Mouse (Mus musculus) forebrain, postnatal 0 days (tissue): Measurements from ENCODE around the gene Enoph1. TPM values are rescaled to one million over a fixed set of nuclear protein-coding genes. Genes with fewer than 3 reads are reported as not detected.
A peak's percentile ranks its signal among the peaks of the same experiment; 100 is the strongest.

Experiments
- ATAC-seq: fragments of 200-750 bp; cut with Nextera tagmentation; 2 replicates; pipeline ENCODE4 v1.8.0; 2017; ENCODE audit warnings: mild to moderate bottlenecking, moderate library complexity
- DNase-seq: peaks from one replicate; pipeline ENCODE4 v3.0.0-alpha.2; 2015
- H3K27ac ChIP-seq: fragments of 300-500 bp; sonication (generic); 2 replicates; pipeline ENCODE4 v1.5.1; 2014; ENCODE audit warnings: low read depth, mild to moderate bottlenecking, antibody characterized with exemption, low read length, moderate library complexity, mixed read lengths
- H3K27me3 ChIP-seq: fragments of 300-500 bp; sonication (generic); 2 replicates; pipeline ENCODE4 v1.6.1; 2014; ENCODE audit warnings: mild to moderate bottlenecking, low read length, mixed read lengths; ENCODE audit not compliant: insufficient read depth
- H3K36me3 ChIP-seq: fragments of 300-500 bp; sonication (generic); 2 replicates; pipeline ENCODE4 v1.6.1; 2014; ENCODE audit warnings: mild to moderate bottlenecking, moderate library complexity; ENCODE audit not compliant: insufficient read depth
- H3K4me1 ChIP-seq: fragments of 300-500 bp; sonication (generic); 2 replicates; pipeline ENCODE4 v1.6.1; 2014; ENCODE audit warnings: antibody characterized with exemption; ENCODE audit not compliant: insufficient read depth
- H3K4me2 ChIP-seq: fragments of 300-500 bp; sonication (generic); 2 replicates; pipeline ENCODE4 v1.6.1; 2014; ENCODE audit warnings: low read depth, mild to moderate bottlenecking, moderate library complexity
- H3K4me3 ChIP-seq: fragments of 300-500 bp; sonication (generic); 2 replicates; pipeline ENCODE4 v1.5.1; 2014; ENCODE audit warnings: low read depth, low read length, mixed read lengths
- H3K9ac ChIP-seq: fragments of 300-500 bp; sonication (generic); 2 replicates; pipeline ENCODE4 v1.6.1; 2014; ENCODE audit warnings: mild to moderate bottlenecking
- H3K9me3 ChIP-seq: fragments of 300-500 bp; sonication (generic); 2 replicates; pipeline ENCODE4 v1.6.1; 2016; ENCODE audit warnings: low read length
- CTCF ChIP-seq: sonication (generic); IDR thresholded peaks from 2 replicates; pipeline ENCODE4 v1.5.1; 2016; ENCODE audit warnings: antibody characterized with exemption, control low read depth, low read depth
- WGBS: fragments of 180-500 bp; shearing (Covaris S2); extraction: QIAGEN DNeasy Blood & Tissue Kit; methylation state at CpG from one replicate; pipeline ENCODE4 v1.1.7; 2014; 5-methylcytosine and 5-hydroxymethylcytosine counted together
- polyA plus RNA-seq: library from polyadenylated mRNA; unstranded; fragments of >200 nt; fragmentation: Nextera tagmentation; extraction: Ambion mirVana; gene quantifications from 2 replicates; pipeline ENCODE4 v1.2.1, GENCODE M21; 2015
- total RNA-seq: library from RNA; depleted of rRNA; stranded (reverse); fragments of >200 nt; gene quantifications from 2 replicates; pipeline ENCODE4 v1.2.3, GENCODE M21; 2014

Gene Enoph1
- total and polyA plus RNA-seq, 2 experiments from 2014 or later = 58.6 to 67.6 TPM

- no peaks in the 10 kb centered on the region for H3K9me3 ChIP-seq
- no peak for TF ChIP-seq CTCF
- WGBS = 32% methylated on average over 14 of the region's 15 CpGs
- H3K4me2 ChIP-seq = no peak overlapping the region
- H3K36me3 ChIP-seq = peaks cover 35% of the 10 kb centered on the region
- no peaks in the 10 kb centered on the region for H3K27me3 ChIP-seq
- no peak overlapping the region for H3K4me3 ChIP-seq
- no peak overlapping the region for H3K27ac ChIP-seq
- H3K9ac ChIP-seq = no peak overlapping the region
- peaks cover 4% of the 10 kb centered on the region; the same call in 1 of the 2 replicates for H3K4me1 ChIP-seq
- DNase-seq = peak; percentile 52
- peak; percentile 45; the same call in 1 of the 2 replicates for ATAC-seq
Measured at GRCm38 (mm10) chr5:100057461-100058209, 17.9 kb downstream of the Enoph1 start.

- DNase-seq = no peak
- H3K27ac ChIP-seq = no peak overlapping the region
- H3K4me3 ChIP-seq = no peak overlapping the region
- no peaks in the 10 kb centered on the region for H3K9me3 ChIP-seq
- H3K4me1 ChIP-seq = peaks cover 4% of the 10 kb centered on the region; the same call in 1 of the 2 replicates
- no peak for TF ChIP-seq CTCF
- no peaks in the 10 kb centered on the region for H3K27me3 ChIP-seq
- H3K9ac ChIP-seq = no peak overlapping the region
- WGBS = 17% methylated on average over 6 of the region's 6 CpGs
- H3K4me2 ChIP-seq = no peak overlapping the region
- H3K36me3 ChIP-seq = peaks cover 40% of the 10 kb centered on the region
- no peak for ATAC-seq
Measured at GRCm38 (mm10) chr5:100058729-100059128, 18.9 kb downstream of the Enoph1 start.

- DNase-seq (no peak), ATAC-seq (peak; percentile 40; the same call in 1 of the 2 replicates)
- Histone ChIP-seq H3K36me3 (peaks cover 46% of the 10 kb centered on the region), H3K4me3 (no peak overlapping the region), H3K9ac (no peak overlapping the region), H3K27me3 (no peaks in the 10 kb centered on the region), H3K4me1 (peaks cover 4% of the 10 kb centered on the region; the same call in 1 of the 2 replicates), H3K4me2 (no peak overlapping the region), H3K9me3 (no peaks in the 10 kb centered on the region), H3K27ac (no peak overlapping the region)
- no peak for TF ChIP-seq CTCF
- 24% methylated on average over 6 of the region's 6 CpGs for WGBS
Measured at GRCm38 (mm10) chr5:100059326-100059725, 19.5 kb downstream of the Enoph1 start.

- ATAC-seq = no peak
- 95% methylated on average over 14 of the region's 14 CpGs for WGBS
Measured at GRCm38 (mm10) chr5:100060876-100061275, 21.1 kb downstream of the Enoph1 start.

GRCm38 (mm10) chr5:100067579-100067978, 27.8 kb downstream of the Enoph1 start:
- Histone ChIP-seq H3K27ac (no peak overlapping the region), H3K9me3 (no peaks in the 10 kb centered on the region), H3K27me3 (no peaks in the 10 kb centered on the region), H3K36me3 (peaks cover 46% of the 10 kb centered on the region), H3K9ac (no peak overlapping the region), H3K4me1 (no peaks in the 10 kb centered on the region), H3K4me2 (no peak overlapping the region), H3K4me3 (no peak overlapping the region)
- whole genome bisulfite sequencing = 92% methylated on average over 16 of the region's 16 CpGs
- ATAC-seq = no peak
- no peak for TF ChIP-seq CTCF
- no peak for DNase-seq

More at GRCm38 (mm10) chr5:100060876-100061275, 21.1 kb downstream of the Enoph1 start:
- no peak for TF ChIP-seq CTCF
- Histone ChIP-seq H3K4me3 (no peak overlapping the region), H3K27me3 (no peaks in the 10 kb centered on the region), H3K9me3 (no peaks in the 10 kb centered on the region), H3K4me2 (no peak overlapping the region), H3K27ac (no peak overlapping the region), H3K9ac (no peak overlapping the region), H3K4me1 (peaks cover 4% of the 10 kb centered on the region; the same call in 1 of the 2 replicates), H3K36me3 (peaks cover 60% of the 10 kb centered on the region)
- no peak for DNase-seq

GRCm38 (mm10) chr5:100069526-100069925, 29.7 kb downstream of the Enoph1 start:
- no peak for TF ChIP-seq CTCF
- H3K9ac ChIP-seq = no peak overlapping the region
- no peaks in the 10 kb centered on the region for H3K9me3 ChIP-seq
- ATAC-seq = no peak
- peaks cover 41% of the 10 kb centered on the region for H3K36me3 ChIP-seq
- WGBS = 94% methylated on average over 2 of the region's 2 CpGs
- no peak for DNase-seq
- no peak overlapping the region for H3K4me2 ChIP-seq
- H3K27ac ChIP-seq = no peak overlapping the region
- H3K4me1 ChIP-seq = no peaks in the 10 kb centered on the region
- H3K4me3 ChIP-seq = no peak overlapping the region
- no peaks in the 10 kb centered on the region for H3K27me3 ChIP-seq

- Histone ChIP-seq H3K27ac (no peak overlapping the region), H3K4me1 (no peaks in the 10 kb centered on the region), H3K36me3 (peaks cover 34% of the 10 kb centered on the region), H3K4me3 (no peak overlapping the region), H3K9me3 (no peaks in the 10 kb centered on the region), H3K9ac (no peak overlapping the region), H3K4me2 (no peak overlapping the region), H3K27me3 (no peaks in the 10 kb centered on the region)
- peak; percentile 99 for TF ChIP-seq CTCF
- WGBS = 21% methylated on average over 3 of the region's 3 CpGs
- DNase-seq (peak; percentile 91), ATAC-seq (peak; percentile 88)
Measured at GRCm38 (mm10) chr5:100070255-100070654, 30.5 kb downstream of the Enoph1 start.
